Comparison of ENCODE assay signal across 17 mouse cellular contexts in the genomic region with DNA sequence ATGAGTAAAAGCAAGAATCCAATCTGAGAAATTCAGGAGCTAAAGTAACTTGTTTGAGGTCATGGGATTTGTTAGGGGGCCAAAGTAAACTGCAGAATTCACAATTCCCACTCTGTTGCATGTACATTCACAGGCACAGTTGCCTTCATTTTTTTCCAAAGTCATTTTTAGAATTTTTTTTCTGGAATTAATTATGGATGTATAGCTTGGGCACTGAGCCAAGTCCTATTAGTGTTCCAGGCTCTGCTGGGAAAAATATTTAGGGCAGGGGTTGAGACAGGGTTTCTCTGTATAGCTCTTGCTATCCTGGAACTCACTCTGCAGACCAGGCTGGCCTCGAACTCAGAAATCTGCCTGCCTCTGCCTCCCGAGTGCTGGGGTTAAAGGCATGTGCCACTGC.
"Had no signal": no experiment of that assay in that cellular context is flagged by ENCODE, and none has a peak within 500 bp of the region (broad histone marks: within the 10 kb centered on the region; RNA-seq: fewer than 3 reads in every experiment).

No protein-coding gene starts in this region.

- DNase-seq: liver, postnatal 0 days; lung, adult 2 months; lung, postnatal 14 days; lung, postnatal 36 days; right cerebral cortex, postnatal 14 days; thymus, adult 2 months; thymus, postnatal 25 days; thymus, postnatal 4 days had no signal

- ATAC-seq: liver, postnatal 0 days; midbrain, embryonic 13.5 days; midbrain, embryonic 15.5 days had no signal

- H3K4me3 ChIP-seq: liver, embryonic 15.5 days; megakaryocyte, embryonic 14.5 days; midbrain, embryonic 13.5 days; midbrain, embryonic 15.5 days; neural tube, embryonic 12.5 days; stomach, embryonic 15.5 days had no signal

- H3K36me3 ChIP-seq: liver, embryonic 15.5 days; midbrain, embryonic 13.5 days; midbrain, embryonic 15.5 days; neural tube, embryonic 12.5 days; stomach, embryonic 15.5 days had no signal

- H3K9ac ChIP-seq: liver, embryonic 15.5 days; liver, postnatal 0 days; midbrain, embryonic 13.5 days; midbrain, embryonic 15.5 days; neural tube, embryonic 12.5 days; stomach, embryonic 15.5 days had no signal

- H3K27me3 ChIP-seq: liver, embryonic 15.5 days; midbrain, embryonic 13.5 days; midbrain, embryonic 15.5 days; stomach, embryonic 15.5 days had no signal

- H3K4me1 ChIP-seq: liver, embryonic 15.5 days; megakaryocyte, embryonic 14.5 days; midbrain, embryonic 13.5 days; midbrain, embryonic 15.5 days; neural tube, embryonic 12.5 days; stomach, embryonic 15.5 days had no signal

- H3K9me3 ChIP-seq: liver, embryonic 15.5 days; megakaryocyte, embryonic 14.5 days; midbrain, embryonic 13.5 days; midbrain, embryonic 15.5 days; neural tube, embryonic 12.5 days; stomach, embryonic 15.5 days had no signal

- H3K27ac ChIP-seq: liver, embryonic 15.5 days; macrophage; midbrain, embryonic 13.5 days; midbrain, embryonic 15.5 days; neural tube, embryonic 12.5 days; stomach, embryonic 15.5 days; stomach, postnatal 0 days had no signal

- H3K4me2 ChIP-seq: liver, embryonic 15.5 days; midbrain, embryonic 11.5 days; midbrain, embryonic 13.5 days; midbrain, embryonic 15.5 days; neural tube, embryonic 12.5 days; stomach, embryonic 15.5 days had no signal
